Mouse (Mus musculus) gastrocnemius, adult 18-20 months (tissue): ENCODE measurements around the gene Efnb2. TPM values are rescaled to one million over a fixed set of nuclear protein-coding genes. Genes with fewer than 3 reads are reported as not detected.

Experiments used
- DNase-seq: peaks from one replicate; pipeline ENCODE4 v3.0.0; 2021; ENCODE audit warnings: low spot score
- total RNA-seq, 2 experiments: library from RNA; stranded (reverse); gene quantifications; 2 replicates each; pipeline ENCODE4 v1.2.3; 2021

The Efnb2 gene
- total RNA-seq, 2 experiments from 2014 or later: 3.0 to 6.7 TPM

DNA sequence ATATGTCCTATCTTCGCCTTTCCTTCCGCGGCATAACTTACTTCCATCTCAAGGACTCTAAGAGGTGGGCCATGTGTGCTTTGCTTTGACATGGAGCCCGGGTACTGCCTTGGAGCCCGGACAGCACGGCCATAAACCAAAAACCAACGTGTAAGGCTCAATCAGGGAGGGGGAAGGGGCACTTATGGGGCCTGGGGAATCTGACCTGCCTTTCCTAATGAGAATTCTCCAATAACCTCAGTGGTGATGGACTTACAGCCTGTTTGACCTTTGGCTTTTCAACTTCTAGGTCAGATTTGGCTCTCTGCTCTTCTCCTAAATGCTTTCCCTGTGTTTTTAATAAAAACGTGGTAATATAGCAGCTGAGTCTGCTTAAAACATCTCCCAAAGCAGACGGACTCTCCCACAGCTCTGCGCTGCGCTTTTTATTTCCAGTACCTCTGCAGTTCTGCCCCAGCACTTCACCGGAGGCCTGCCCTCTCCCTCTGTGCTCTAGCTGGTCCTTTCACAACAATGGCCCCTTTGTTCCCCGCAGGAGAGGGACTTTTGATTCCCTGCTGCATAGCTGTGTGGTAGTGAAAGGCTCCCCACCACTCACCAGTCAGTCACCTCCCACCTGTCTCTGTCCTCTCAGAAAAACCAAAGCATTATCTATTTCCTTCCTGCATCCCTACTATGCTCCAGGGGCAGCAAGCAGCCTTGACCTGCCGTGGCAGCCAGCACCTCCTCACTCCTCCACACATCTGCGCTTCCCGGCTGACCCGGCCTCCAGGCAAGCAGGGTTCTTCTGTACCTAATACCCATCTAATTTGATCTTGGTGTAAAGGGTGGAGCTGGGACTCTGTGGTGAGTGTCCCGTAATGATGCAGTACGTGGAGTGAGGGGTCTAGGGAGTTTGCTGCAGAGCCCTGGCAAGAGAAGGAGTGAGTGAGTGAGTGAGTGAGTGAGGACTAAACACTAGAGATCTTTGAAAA, 41.5 kb downstream of the Efnb2 start:
- DNase-seq: no peak

- DNase-seq: no peak
These were observed 47.2 kb downstream of the Efnb2 start for GRCm38 (mm10) chr8:8613844-8614243.

- DNase-seq: no peak
These were observed 49.1 kb downstream of the Efnb2 start for GRCm38 (mm10) chr8:8611928-8612327.

DNA sequence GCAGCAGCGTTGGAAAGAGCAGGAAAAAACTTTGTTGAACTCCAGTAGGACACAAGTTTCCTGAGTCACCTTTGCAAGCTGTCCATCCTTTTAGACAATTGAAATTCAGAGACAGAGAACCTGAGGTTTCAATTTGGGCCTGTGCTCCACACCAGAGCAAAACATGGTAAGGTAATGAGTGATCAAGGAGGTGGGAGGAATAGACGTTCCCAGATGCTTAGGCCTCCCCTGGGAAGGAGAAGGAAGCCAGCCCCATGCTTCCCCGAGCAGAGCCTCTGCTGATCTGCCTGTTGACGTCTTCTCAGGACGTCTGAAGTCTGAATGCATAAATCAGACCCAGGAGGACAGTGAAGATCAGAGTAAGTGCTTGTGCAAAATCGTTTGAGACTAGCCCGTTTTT, 51.3 kb downstream of the Efnb2 start:
- no peak for DNase-seq

DNA sequence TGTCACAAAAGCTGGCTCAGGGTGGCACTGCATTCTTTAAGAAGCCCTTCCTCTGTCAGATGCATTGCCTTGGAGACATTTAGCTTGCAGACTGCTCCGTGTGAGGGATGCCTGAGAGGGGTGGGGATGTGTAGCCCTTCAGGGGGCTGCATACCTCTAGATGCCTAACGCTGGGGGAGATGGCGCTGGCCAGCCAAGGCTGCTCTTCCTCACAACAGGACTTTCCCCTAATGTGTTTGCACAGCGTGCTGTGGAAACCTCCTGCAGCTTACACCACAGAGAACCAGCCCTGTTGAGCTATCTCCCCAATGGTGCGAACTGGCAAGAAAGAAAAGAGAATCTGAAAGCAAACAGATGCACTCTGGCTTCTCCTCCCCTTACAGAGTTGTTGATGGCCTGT, 51.9 kb downstream of the Efnb2 start:
- no peak for DNase-seq

- no peak for DNase-seq
These were observed 55.4 kb downstream of the Efnb2 start for GRCm38 (mm10) chr8:8605621-8606020.

DNA sequence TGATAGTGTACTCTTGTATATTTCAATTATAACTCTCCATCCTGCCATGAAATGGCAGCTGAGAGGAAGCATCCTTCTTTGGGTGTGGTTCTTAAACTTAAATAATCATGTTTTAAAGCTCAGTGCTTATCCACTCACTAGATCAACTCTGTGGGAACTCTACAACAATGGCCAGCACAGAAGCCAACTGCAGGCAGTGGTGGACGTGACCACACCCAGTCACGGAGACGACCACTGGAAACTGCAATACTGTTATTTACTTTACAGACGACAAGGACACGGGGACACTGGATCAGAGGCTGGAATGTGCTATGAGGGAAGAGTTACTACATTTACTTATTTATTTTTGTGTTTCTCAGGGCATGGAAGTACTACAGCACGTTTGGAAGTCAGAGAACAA, 57.2 kb downstream of the Efnb2 start:
- no peak for DNase-seq

DNA sequence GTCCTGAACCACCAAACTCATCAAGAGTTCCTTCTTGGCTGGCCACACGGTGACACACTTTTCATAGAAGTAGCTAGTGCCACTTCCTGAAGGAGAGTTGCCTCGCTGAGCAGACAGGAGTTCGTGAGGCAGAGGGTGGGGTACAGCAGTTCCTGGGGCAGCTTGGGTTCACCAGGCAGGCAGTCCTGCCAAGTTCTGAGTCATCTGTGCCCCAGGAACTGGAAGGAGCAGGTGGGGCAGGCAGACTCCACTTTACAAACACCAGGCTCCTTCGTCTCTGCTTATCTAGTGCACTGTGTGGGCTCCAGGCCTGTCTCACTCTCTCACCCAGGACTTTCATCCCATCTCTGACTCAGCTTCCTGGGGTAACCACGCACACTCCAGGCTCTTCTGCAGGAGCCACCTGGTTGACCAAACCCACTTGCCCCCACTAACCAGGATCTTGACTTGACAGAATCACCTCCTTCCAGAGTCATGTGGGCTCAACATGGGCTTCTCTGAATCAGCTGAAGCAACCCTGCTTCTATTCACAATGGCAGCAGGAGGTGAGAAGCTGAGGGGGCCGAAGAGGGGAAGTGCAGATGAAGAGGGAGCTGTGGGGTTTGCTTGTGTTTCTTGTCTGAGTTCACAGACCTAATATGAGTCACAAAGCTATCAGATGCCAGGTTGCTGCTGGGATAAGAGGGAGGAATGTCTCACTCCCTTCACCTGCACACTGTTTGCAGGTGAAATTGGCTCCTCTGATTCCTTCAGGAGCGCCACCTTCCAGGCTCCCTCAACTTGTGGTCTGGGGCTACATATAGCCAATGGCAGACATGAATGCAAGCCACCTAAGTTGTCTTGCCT, 58.2 kb downstream of the Efnb2 start:
- no peak for DNase-seq

DNA sequence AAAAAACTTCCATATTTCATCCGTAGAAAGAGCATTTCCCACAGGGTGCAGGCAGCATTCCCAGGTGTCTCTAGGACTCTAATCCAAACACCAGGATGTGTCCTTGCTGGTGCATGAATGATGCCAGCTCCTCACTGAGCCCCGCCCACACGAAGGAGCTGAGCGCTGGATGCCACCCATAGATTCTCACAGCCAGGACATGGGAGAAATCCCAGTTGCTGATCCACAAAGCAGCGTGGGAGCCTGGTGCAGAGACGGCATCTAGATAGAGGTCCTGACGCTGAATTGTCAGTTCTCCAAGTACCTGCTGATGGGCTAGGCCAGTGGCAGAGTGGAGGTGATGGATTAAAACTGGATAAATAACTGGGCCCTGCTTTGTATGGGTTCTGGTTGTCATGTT, 61.1 kb downstream of the Efnb2 start:
- no peak for DNase-seq

DNA sequence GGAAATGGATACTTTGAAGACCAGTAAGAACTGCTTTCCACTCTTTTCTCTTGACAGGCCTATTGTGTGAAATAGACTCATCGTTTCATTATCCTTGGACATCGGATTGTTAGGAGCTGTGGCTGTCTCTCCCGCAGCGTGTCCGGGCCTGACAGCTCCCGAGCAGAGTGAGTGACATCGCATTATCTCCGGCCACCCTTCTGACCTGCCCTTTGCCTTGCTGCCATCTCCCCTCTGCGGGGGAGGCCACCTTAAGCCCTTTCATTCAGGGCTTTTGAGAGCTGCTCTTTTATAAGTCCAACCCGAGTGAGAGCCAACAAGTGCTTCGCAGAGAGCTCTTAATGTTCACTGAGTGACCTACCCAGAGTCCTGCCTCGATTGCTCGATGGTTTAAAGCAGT, 63.6 kb downstream of the Efnb2 start:
- no peak for DNase-seq

DNA sequence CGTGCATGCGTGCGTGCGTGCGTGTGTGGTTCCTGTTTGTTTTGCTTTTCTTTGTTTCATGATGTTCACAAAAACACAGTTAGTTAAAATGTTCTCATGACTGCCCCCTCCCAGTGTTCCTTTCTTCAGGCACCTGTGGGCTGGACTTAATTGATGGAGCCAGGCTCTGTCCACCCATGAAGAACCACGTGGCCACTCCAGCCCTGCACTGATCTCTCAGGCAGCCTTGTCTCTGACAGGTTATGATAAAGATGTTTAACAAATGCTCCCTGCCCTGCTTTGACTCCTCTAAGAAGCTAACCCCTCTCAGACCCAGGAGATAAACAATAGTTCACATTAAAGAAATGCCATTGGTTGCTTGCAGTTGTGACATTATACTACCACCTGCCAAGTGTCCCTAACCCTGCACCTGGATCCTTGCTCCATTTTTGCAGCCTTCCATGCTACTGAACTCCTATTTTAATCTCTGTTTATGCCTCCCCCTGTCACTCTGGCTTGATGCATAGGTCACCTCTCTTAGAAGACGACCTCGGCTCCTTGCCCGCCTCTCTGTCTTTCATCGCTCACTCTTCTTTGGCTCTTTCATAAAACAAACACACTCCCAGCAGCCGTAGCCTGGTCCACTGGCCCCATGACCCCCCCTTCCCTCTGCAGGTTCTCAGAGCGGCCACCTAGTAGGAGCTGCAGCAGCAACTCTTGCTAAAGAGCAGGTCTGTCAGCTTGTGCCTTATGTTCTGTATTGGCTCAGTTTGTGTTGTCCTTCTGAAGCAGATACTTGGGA, 65.0 kb downstream of the Efnb2 start:
- no peak for DNase-seq

DNA sequence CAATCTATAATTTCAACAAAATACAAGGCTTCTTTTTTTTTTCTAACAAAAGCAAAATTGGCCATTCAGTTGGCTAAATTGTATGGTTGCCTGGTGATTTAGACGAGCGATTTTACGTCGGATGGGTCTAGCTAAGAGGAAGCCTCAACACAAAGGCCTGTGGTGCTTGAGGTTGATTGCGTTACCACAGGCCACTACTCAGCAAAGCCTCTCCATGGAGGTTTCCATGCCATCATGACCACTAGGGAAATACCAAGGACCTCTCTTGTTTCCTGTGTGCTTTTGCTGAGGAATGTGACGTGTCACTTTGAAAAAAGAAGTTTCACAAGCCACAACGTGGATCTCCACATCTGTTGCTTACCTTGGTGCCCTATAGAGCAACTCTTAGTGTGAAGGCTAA, 67.2 kb downstream of the Efnb2 start:
- DNase-seq: no peak

DNA sequence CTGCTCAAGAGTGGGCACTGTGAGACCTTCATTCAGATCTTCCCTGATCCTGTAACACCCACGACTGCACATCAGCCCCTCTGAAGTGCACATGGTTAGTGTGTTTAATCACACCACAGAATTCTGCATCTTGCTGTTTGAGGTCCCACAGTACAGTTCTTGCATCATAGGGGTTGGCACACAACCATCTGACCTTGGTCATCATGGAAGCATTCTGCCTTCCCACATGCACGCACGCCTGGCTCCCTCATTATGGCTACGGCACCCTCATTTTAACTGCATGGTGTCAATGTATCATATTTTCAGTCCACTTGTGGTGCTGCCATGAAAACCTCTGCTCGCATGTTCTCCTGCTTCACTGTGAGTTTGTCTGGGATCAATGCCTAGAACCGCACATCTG, 67.7 kb downstream of the Efnb2 start:
- no peak for DNase-seq

DNA sequence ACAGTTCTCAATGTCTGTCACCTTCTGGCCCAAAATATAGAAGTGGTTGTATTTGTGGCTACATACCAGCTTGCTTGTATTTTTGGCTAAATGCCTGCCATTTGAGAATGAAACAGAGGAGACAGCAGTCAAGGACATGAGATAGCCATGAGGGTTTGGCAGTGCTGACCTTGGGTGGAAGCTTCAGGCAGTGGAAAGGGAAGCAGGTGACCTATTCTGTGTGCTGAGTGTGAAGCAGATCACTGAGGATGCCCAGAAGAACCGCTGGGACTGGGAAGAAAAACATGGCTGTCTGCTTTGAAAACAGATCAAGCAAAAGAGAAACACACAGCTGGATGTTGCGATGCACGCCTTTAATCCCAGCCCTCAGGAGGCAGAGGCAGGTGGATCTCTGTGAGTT, 68.7 kb downstream of the Efnb2 start:
- DNase-seq: no peak

DNA sequence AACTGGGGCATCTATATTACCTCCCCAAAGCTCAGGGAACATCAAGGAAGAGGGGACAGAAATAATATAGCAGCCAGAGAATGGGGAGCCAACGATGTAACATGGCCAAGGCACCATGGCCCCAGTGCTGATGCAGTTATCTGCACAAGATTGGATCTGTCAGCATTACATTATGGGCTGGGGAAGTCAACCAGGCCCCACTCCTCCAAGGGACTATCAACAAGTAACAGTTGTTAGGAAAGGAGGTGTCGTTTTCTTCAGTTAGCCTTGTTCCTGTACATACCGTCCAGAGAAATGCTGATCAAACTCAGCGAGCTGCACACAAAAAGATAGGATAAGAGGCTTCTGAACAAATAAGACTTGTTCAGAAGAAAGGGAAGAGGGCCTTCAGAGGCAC, 77.1 kb downstream of the Efnb2 start:
- DNase-seq: no peak

DNA sequence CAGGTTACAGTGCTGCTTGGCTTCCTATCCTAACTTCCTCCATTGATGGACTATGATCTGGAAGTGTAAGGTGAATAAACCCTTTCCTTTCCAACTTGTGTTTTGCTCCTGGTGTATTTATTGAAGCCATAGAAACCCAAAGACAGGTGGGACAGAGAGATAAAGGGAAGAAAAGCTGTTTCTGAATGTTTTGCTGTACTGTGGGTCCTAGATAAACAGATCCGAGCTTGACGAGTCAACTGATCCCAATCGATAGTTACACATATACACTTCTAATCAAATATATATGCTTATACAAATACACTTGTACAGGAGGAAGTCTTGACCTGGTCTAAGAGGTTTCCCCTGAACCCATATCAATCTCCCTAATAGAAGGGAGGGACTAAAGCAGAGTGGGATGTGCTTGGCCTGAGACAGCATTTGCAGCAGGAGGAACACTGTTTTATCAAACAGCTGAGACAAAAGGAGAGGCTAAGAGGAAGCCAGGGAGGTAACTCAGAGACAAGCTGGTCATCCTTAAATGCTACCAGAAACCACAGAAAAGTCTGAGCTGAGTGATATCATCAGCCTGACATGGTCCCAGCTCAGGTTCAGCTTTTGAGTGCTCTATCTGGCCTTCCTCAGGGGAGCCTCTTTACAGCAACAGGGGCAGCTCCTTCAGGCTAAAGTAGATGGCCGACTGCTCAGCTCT, 77.6 kb downstream of the Efnb2 start:
- DNase-seq: no peak

DNA sequence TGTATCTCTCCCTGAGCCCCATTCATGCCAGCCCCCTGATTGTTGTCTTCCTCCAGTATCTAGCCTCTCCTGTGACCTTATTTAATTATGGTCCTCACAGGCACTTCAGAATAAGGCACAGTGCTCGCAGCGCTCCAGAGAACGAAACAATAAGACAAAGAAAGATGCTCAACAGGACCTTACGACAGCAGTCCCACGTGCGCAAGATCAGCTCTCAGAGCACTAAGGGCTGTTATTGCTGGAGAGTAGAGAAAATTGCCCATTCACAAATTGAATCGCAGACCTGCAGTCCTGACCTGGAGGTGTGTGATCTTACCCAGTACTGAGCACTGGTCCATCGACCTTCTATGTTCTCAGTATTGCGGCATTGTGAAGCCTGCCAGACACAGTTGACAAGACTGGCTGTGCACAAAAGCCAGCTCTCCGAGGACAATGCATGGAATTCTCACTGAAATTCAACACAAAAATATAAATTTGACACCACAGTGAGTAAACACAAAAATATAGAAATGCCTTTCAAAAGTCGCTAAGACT, 83.2 kb downstream of the Efnb2 start:
- no peak for DNase-seq

DNA sequence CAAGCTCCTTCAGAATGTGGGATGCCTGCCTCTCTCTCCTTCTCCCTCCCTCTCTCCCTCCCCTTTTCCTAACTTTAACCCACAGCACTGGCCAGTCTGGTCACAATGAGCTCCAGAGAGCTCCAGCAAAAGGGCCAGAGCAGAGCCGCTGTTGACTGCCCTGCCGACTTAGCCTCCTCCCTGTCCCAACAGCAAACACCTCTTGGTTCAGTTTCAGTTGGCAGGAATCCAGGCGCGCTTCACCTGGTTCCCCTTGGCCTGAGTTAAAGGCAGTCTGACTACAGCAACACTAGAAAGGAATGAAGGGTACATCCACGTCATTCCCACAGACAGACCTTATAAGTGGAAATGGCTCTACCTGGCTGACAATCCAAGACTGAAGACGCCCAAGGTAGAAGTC, 84.2 kb downstream of the Efnb2 start:
- DNase-seq: no peak

DNA sequence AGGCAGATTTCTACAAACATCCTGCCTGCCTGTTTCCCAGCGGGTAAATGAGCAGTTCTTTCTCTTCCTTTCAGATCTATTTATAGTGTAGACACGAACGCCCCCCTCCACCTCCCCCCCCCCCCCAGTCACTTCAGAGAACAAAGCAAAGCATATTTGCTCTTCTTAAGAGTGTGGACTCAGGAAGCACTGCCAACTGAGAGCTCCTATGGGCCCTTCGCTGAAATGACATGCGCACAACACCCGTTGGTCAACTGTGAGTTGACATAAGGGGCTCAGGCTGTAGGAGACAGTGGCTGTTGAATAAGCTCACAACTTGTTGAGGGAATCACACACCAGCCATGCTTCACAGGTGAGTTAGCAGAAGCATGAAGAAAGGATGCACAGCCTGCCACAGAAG, 84.8 kb downstream of the Efnb2 start:
- DNase-seq: no peak

DNA sequence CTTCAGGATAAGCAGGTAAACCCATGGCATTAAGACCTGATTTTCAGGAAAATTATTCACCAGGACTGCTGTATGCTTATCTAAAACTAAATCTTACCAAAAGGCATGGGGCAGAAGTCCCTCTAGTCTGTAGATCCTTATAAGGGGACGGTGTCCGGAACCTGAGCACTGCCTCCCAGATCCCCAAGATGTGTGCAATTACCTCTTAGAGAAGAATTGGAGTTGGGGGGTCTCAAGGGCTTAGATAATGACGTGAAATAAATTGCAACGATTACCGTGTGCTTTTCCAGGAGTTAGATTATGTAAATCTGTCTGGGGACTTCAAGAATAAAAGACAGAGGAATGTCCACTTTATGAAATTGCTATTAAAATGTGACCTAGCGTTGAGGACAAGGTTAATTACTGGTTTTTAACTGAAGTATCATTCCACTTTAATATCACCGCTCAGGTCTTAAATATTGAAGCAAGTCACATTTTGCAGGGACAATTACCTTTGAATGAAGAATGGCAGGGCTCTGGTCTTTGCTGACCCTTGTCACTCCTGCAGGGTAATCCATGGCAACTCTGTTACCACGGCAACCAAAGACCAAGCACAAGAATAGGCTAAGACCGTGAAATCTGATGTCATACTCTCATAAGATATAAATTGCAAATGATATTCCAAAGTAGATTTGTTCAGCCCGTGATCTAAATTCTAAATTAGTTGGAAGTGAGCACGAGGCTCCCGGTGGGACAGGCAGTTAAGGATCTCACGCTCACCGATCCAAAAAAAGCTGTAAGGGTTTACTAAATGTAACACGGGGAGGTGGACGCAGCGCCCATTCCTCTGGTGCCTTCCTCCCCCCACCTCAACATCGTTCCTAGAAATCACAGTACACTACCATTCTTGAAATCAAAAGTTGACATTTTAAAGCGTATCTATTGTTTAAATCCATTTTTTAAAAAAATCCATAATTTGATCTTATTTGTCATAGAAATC, 86.2 kb downstream of the Efnb2 start:
- no peak for DNase-seq
